Mouse (Mus musculus) bone marrow, adult 2 months (tissue): ENCODE measurements around the gene Unc5c.

ENCODE experiments used
- CTCF ChIP-seq: fragments of 200-500 bp; IDR thresholded peaks from 2 replicates; pipeline ENCODE4 v1.5.1; 2011; ENCODE audit warnings: low read length, control low read depth; ENCODE audit not compliant: control insufficient read depth, insufficient read depth
- POLR2A ChIP-seq: fragments of 200-500 bp; IDR thresholded peaks from 2 replicates; pipeline ENCODE4 v1.6.1; 2011; ENCODE audit warnings: low read depth, mild to moderate bottlenecking, control low read depth, low read length, borderline replicate concordance; ENCODE audit not compliant: control insufficient read depth

- TF ChIP-seq POLR2A (no peak), CTCF (no peak)
These were observed 11.7 kb downstream of the Unc5c start for GRCm38 (mm10) chr3:141476670-141477069.
